Mouse (Mus musculus) erythroblast, embryonic 14.5 days (primary cell): ENCODE data around the gene Dqx1.

ENCODE experiments used
- GATA1 ChIP-seq: IDR thresholded peaks from 2 replicates; pipeline ENCODE4 v1.6.1; 2012; ENCODE audit warnings: low read length, inconsistent platforms, mixed read lengths
- TAL1 ChIP-seq: IDR thresholded peaks from 3 replicates; pipeline ENCODE4 v1.6.1; 2012; ENCODE audit warnings: low read length, inconsistent platforms, mixed read lengths

DNA sequence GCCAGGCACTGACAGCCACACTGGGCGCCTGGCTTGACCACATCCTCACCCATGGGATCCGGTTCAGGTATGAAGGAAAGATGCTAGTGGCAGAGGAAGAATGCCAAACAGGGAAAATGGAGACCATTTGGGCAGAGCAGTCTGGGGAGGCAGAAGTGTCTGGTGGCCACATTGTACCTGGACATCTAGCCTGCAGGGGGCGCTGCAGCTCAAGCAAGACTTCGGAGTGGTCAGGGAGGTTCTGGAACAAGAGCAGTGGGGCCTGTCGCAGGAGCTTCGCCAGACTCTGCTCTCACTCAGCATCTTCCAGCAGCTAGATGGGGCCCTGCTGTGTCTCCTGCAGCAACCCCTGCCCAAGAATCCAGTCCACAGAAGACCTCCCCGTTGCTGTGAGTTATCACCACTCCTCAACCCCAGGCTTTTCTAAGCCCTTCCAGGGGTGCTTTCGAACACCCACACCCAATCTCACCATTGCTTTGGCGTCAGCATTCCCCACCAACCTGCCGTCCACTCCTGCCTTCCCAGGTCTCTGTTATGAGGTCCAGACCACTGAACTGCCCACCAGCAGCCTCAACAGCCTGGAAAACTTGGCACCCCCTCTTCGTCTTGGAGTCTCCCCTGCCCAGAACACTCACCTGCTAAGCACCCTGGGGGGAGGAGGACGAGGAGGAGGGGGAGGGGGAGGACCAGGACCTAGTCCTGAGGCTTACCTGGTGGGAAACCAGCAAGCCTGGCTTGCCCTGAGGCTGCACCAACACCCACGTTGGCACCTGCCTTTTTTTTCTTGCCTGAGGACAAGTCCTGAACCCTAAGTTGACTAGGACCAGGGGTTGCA lies 50.1 kb downstream of the Dqx1 start:
- TF ChIP-seq GATA1 (no peak), TAL1 (no peak)
